Mouse (Mus musculus) small intestine, adult 2 months (tissue): ENCODE data around the gene Arap1. TPM values are rescaled to one million over a fixed set of nuclear protein-coding genes. Genes with fewer than 3 reads are reported as not detected.

Experiments used
- H3K27ac ChIP-seq: fragments of 200-500 bp; 2 replicates; pipeline ENCODE4 v1.5.1; 2012; ENCODE audit warnings: low read depth, low read length, control low read depth, inconsistent platforms; ENCODE audit not compliant: insufficient read depth
- H3K27me3 ChIP-seq: fragments of 200-500 bp; 2 replicates; pipeline ENCODE4 v1.6.1; 2012; ENCODE audit warnings: mild to moderate bottlenecking, moderate library complexity, low read length, inconsistent platforms; ENCODE audit not compliant: control insufficient read depth, insufficient read depth
- H3K36me3 ChIP-seq: fragments of 200-500 bp; 2 replicates; pipeline ENCODE4 v1.6.1; 2012; ENCODE audit warnings: mild to moderate bottlenecking, low read length, control low read depth, inconsistent platforms; ENCODE audit not compliant: control insufficient read depth, insufficient read depth
- H3K4me1 ChIP-seq: fragments of 200-500 bp; 2 replicates; pipeline ENCODE4 v1.6.1; 2012; ENCODE audit warnings: low read length, inconsistent platforms, mixed read lengths; ENCODE audit not compliant: control insufficient read depth, insufficient read depth, insufficient read length
- H3K4me3 ChIP-seq: fragments of 200-500 bp; 2 replicates; pipeline ENCODE4 v1.5.1; 2012; ENCODE audit warnings: low read depth, mild to moderate bottlenecking, control low read depth, inconsistent platforms, low read length, moderate library complexity
- CTCF ChIP-seq: fragments of 200-500 bp; IDR thresholded peaks from 2 replicates; pipeline ENCODE4 v1.5.1; 2012; ENCODE audit warnings: low read depth, mild to moderate bottlenecking, control low read depth, inconsistent platforms, low read length, moderate library complexity, mixed read lengths; ENCODE audit not compliant: insufficient replicate concordance, insufficient read length; ENCODE audit errors: extremely low read depth
- POLR2A ChIP-seq: fragments of 200-500 bp; IDR thresholded peaks from 2 replicates; pipeline ENCODE4 v1.6.1; 2012; ENCODE audit warnings: low read depth, mild to moderate bottlenecking, control low read depth, inconsistent platforms, low read length, moderate library complexity
- WGBS: fragments of 180-500 bp; shearing (Covaris S2); methylation state at CpG from one replicate; pipeline ENCODE4 v1.1.7; 2018; 5-methylcytosine and 5-hydroxymethylcytosine counted together
- polyA plus RNA-seq: library from polyadenylated mRNA; depleted of rRNA; stranded (reverse); fragments of >200 nt; gene quantifications from 2 replicates; pipeline ENCODE4 v1.2.3, GENCODE M21; 2012; rRNA removed

The Arap1 gene
- polyA plus RNA-seq, 1 experiment = 61.7 TPM

GRCm38 (mm10) chr7:101459923-101460607, 112.2 kb downstream of the Arap1 start:
- 56% methylated on average over 10 of the region's 10 CpGs for WGBS
- no peaks in the 10 kb centered on the region for H3K27me3 ChIP-seq
- no peak overlapping the region for H3K27ac ChIP-seq
- H3K36me3 ChIP-seq = no peaks in the 10 kb centered on the region
- peaks cover 5% of the 10 kb centered on the region for H3K4me1 ChIP-seq
- TF ChIP-seq POLR2A (no peak), CTCF (no peak)
- no peak overlapping the region for H3K4me3 ChIP-seq

- peaks cover 7% of the 10 kb centered on the region for H3K4me1 ChIP-seq
- TF ChIP-seq POLR2A (no peak), CTCF (no peak)
- no peaks in the 10 kb centered on the region for H3K27me3 ChIP-seq
- 47% methylated on average over 10 of the region's 10 CpGs for WGBS
- H3K4me3 ChIP-seq = no peak overlapping the region
- H3K27ac ChIP-seq = no peak overlapping the region
- no peaks in the 10 kb centered on the region for H3K36me3 ChIP-seq
Measured at GRCm38 (mm10) chr7:101460608-101460957, 112.7 kb downstream of the Arap1 start.

GRCm38 (mm10) chr7:101461571-101461970, 113.7 kb downstream of the Arap1 start:
- Histone ChIP-seq H3K36me3 (no peaks in the 10 kb centered on the region), H3K4me3 (no peak overlapping the region), H3K27me3 (no peaks in the 10 kb centered on the region), H3K27ac (no peak overlapping the region), H3K4me1 (peaks cover 13% of the 10 kb centered on the region)
- TF ChIP-seq CTCF = no peak
- no peak for TF ChIP-seq POLR2A
- WGBS = 80% methylated on average over 11 of the region's 11 CpGs

Other genes starting within 250 kb of the Arap1 start
- 8.1 and 11.0 TPM in 2 replicates for gene Atg16l2, start 45.8 kb upstream of the Arap1 start, polyA plus RNA-seq
- gene Stard10, start 31.0 kb upstream of the Arap1 start, polyA plus RNA-seq = 148 and 264 TPM in 2 replicates
- 0.51 TPM in 1 of 2 replicates, not detected in the other for gene Gm45837, start 62.8 kb downstream of the Arap1 start, polyA plus RNA-seq
- 11.4 and 17.6 TPM in 2 replicates for gene Pde2a, start 73.6 kb downstream of the Arap1 start, polyA plus RNA-seq
- gene Art2b, start 237.5 kb downstream of the Arap1 start, polyA plus RNA-seq = 2.5 and 4.1 TPM in 2 replicates